Mouse (Mus musculus) left cerebral cortex, postnatal 36 days (tissue): Measurements from ENCODE around the gene Gm4788. TPM values are rescaled to one million over a fixed set of nuclear protein-coding genes. Genes with fewer than 3 reads are reported as not detected.
"Not testable (repeated sequence)": the region's sequence is repeated elsewhere in the genome, so short reads cannot be mapped to it uniquely, and the experiment has no call there.

ENCODE experiments used
- DNase-seq, 2 experiments: peaks; one replicate each; pipeline ENCODE4 v3.0.0; 2021 to 2022; ENCODE audit warnings: low spot score in 2 of 2, mixed read lengths in 1 of 2
- intact Hi-C: fragments of 180-260 bp; cut with DNase I; formaldehyde crosslinking; loops from one replicate; pipeline ENCODE4 v1.15.1; 2025
- total RNA-seq, 2 experiments: library from RNA; stranded (reverse); gene quantifications; 2 replicates each; pipeline ENCODE4 v1.2.3; 2021

Gene Gm4788
- total RNA-seq = not detected

DNA sequence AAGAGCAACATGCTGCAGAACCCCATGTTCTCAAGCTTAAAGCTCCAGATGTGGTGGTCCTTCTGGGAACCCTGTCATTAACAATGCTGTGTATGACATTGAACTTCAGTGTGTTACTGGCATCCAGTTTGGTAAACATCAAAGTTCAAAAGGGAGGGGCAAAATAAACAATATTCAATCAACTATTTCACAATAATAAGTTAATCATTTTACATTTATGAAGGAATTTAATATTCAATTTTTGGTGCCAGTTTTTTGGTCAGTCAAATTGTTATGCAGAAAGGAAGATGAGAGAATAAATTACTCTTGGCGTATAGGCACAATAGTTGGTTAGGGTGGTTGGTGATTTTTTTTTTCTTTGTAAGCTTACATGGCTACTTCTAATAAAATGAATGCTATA lies at the start of gene Gm4788:
TSS of gene Gm4788 (minus strand) at position 101 of the 400 bp plus-strand sequence.
- DNase-seq = no peak
- intact Hi-C loops = no loop called here

- DNase-seq = no peak
- intact Hi-C loops = no loop called here
These were observed 27.6 kb upstream of the Gm4788 start for GRCm38 (mm10) chr1:139808594-139808993.

GRCm38 (mm10) chr1:139769913-139770312 lies 11.1 kb downstream of the Gm4788 start:
- not testable (repeated sequence) for DNase-seq
- intact Hi-C loops = loop anchor here (5.0 kb wide), 1 partner anchor 47 kb away; no protein-coding TSS in a partner anchor

- DNase-seq, intact Hi-C loops: not testable (repeated sequence)
These were observed 64.4 kb downstream of the Gm4788 start for GRCm38 (mm10) chr1:139716681-139717080.

GRCm38 (mm10) chr1:139716249-139716648 lies 64.8 kb downstream of the Gm4788 start:
- intact Hi-C loops, DNase-seq: not testable (repeated sequence)

- DNase-seq, intact Hi-C loops: not testable (repeated sequence)
These were observed 131.1 kb downstream of the Gm4788 start for GRCm38 (mm10) chr1:139649921-139650320.

Other genes starting within 250 kb of the Gm4788 start
- gene Cfhr1, start 221.0 kb downstream of the Gm4788 start, total RNA-seq = not detected
- under 1 TPM; 0.29 to 0.52 TPM for gene Cfhr2, start 77.5 kb upstream of the Gm4788 start, total RNA-seq